Comparison of ENCODE assay signal across 8 mouse cellular contexts in the genomic region with DNA sequence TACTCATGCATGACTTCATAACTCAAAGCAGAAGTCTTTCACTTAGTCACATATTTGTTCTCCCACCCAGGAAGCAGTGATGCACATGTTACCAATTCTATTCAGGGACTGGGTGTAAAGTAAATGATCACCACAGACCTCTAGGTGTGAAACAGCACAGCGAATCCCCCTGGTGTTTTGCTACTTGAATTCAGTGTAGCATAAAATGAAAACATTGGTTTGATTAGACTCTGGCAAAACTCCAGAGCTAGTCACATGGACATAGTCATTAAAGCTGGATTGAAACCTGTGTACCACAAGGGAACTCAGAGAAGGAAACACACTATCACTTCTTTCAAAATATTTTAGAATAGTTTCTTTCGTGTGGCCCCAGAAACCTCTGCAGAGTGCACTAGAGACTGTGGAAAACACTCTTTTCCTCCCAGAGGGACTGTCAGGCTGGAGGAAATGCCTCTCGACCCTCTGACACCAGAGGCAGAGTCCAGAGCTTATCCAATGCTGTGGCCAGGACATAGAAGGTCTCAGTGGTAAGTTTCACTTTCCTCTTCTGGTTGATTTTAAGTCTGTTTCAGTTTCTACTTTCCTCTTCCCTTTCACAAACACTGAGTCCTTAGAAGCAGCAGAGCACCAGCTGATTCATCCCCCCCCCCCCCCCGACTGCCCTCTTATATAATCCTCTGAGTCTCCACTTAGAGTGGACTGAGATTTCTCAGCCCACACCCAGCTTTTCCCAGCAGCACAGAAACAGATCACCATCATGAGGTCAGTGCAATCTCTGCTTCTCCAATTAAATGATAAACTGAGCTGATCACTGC. TPM values are rescaled to one million over a fixed set of nuclear protein-coding genes. Genes with fewer than 3 reads are reported as not detected.
DNase-seq lines count a peak whose midpoint lies in the region; ATAC-seq and TF ChIP-seq lines count a peak whose summit lies in the region.
"Not testable (repeated sequence)": the region's sequence is repeated elsewhere in the genome, so short reads cannot be mapped to it uniquely, and the experiment has no call there.
"Had no signal": no experiment of that assay in that cellular context is flagged by ENCODE, and none has a peak within 500 bp of the region (broad histone marks: within the 10 kb centered on the region; RNA-seq: fewer than 3 reads in every experiment).

TSS of gene Ifit3b (plus strand) at position 734 of the 815 bp plus-strand sequence.

- H3K27ac ChIP-seq in heart, embryonic 13.5 days (replicated peaks); intestine, embryonic 16.5 days (ENCODE audit: low read length): not testable (repeated sequence)
- peak within 1 kb of the TSS; percentile 50; the same call in 1 of the 2 replicates for H3K27ac ChIP-seq in limb, embryonic 12.5 days
- peak within 1 kb of the TSS; percentile 31 for H3K27ac ChIP-seq in olfactory bulb, adult 2 months (ENCODE audit: insufficient read depth, low read depth, low read length)

- TF ChIP-seq POLR2A in olfactory bulb, adult 2 months (IDR thresholded peaks at IDR 0.05; ENCODE audit: insufficient read depth, low read depth, low read length): not testable (repeated sequence)

- not testable (repeated sequence) for ATAC-seq in heart, embryonic 13.5 days (ENCODE audit: extremely low read depth, insufficient number of reproducible peaks, low FRiP score, low TSS enrichment)
- peak; percentile 89 for ATAC-seq in intestine, embryonic 16.5 days
- ATAC-seq in limb, embryonic 12.5 days (ENCODE audit: insufficient number of reproducible peaks, insufficient read depth, low FRiP score, low TSS enrichment, low read depth): peak; percentile 74

- H3K4me2 ChIP-seq in heart, embryonic 13.5 days; intestine, embryonic 16.5 days (ENCODE audit: low read depth, low read length): not testable (repeated sequence)
- peak within 1 kb of the TSS; percentile 32; the same call in 1 of the 2 replicates for H3K4me2 ChIP-seq in limb, embryonic 12.5 days

- peak; percentile 25 for DNase-seq in adrenal gland, postnatal 10 days
- DNase-seq in fibroblast of lung, adult 2 months (ENCODE audit: low read depth): peak; percentile 74
- peak; percentile 46 for DNase-seq in lung, postnatal 36 days

- H3K36me3 ChIP-seq in heart, embryonic 13.5 days; intestine, embryonic 16.5 days (ENCODE audit: control insufficient read depth, insufficient read depth, low read length); limb, embryonic 12.5 days: not testable (repeated sequence)

- 32% methylated on average over 4 of the region's 4 CpGs for WGBS in heart, embryonic 13.5 days
- 35% methylated on average over 4 of the region's 4 CpGs for WGBS in intestine, embryonic 16.5 days
- 49% methylated on average over 4 of the region's 4 CpGs for WGBS in limb, embryonic 12.5 days
- 22% methylated on average over 4 of the region's 4 CpGs for WGBS in olfactory bulb, adult 2 months

- not testable (repeated sequence) for H3K9me3 ChIP-seq in heart, embryonic 13.5 days; intestine, embryonic 16.5 days (ENCODE audit: control insufficient read depth, low read length); limb, embryonic 12.5 days

- H3K9ac ChIP-seq in heart, embryonic 13.5 days: peak within 1 kb of the TSS; percentile 41
- not testable (repeated sequence) for H3K9ac ChIP-seq in intestine, embryonic 16.5 days (ENCODE audit: low read depth, low read length); limb, embryonic 12.5 days (replicated peaks)

- not testable (repeated sequence) for TF ChIP-seq CTCF in olfactory bulb, adult 2 months (IDR thresholded peaks at IDR 0.05; ENCODE audit: insufficient read depth, low read depth, low read length)

- not testable (repeated sequence) for H3K4me3 ChIP-seq in heart, embryonic 13.5 days; intestine, embryonic 16.5 days (ENCODE audit: low read length); limb, embryonic 12.5 days (replicated peaks); olfactory bulb, adult 2 months (ENCODE audit: insufficient read depth, low read depth, low read length)

- H3K4me1 ChIP-seq in heart, embryonic 13.5 days; intestine, embryonic 16.5 days (ENCODE audit: control insufficient read depth, insufficient read depth, low read length); limb, embryonic 12.5 days (replicated peaks); olfactory bulb, adult 2 months (ENCODE audit: control insufficient read depth, insufficient read depth, low read length): not testable (repeated sequence)

- not testable (repeated sequence) for H3K27me3 ChIP-seq in heart, embryonic 13.5 days (replicated peaks); intestine, embryonic 16.5 days (replicated peaks; ENCODE audit: control insufficient read depth, insufficient read depth, low read length); limb, embryonic 12.5 days

RNA-seq across cellular contexts. Expression of gene Ifit3b, which starts in this region (rescaled TPM):
- total RNA-seq in adrenal gland, postnatal 10 days (2021): 1 to 10 TPM in 1 of 2 experiments, under 1 TPM in 1; 0.60 to 1.2 TPM
- polyA plus RNA-seq in heart, embryonic 13.5 days (2015; fragmentation: Nextera tagmentation; extraction: Ambion mirVana): 0.37 and 1.0 TPM in 2 replicates
- polyA plus RNA-seq in intestine, embryonic 16.5 days (2015; fragmentation: Nextera tagmentation; extraction: Ambion mirVana): 0.15 and 0.32 TPM in 2 replicates
- polyA plus RNA-seq in limb, embryonic 12.5 days (2016; fragmentation: Nextera tagmentation; extraction: Ambion mirVana): 0.67 and 1.1 TPM in 2 replicates
- not detected in 2 replicates for polyA plus RNA-seq in olfactory bulb, adult 2 months (2012; ENCODE audit: insufficient read depth, insufficient read length, low replicate concordance, missing spikeins)
- polyA plus RNA-seq: hindbrain, embryonic 12.5 days had no signal

Comparison
In these comparisons a context has a peak if more than half of its experiments do, and no peak if none do; other contexts are left out.
1. Peak in ATAC-seq in intestine, embryonic 16.5 days; RNA of the gene not detected or under 1 TPM.